Mouse (Mus musculus): ENCODE measurements around the gene Olfr92. TPM values are rescaled to one million over a fixed set of nuclear protein-coding genes. Genes with fewer than 3 reads are reported as not detected.

The Olfr92 gene
- not detected for polyA plus RNA-seq (2015; fragmentation: Illumina TruSeq; extraction: RNeasy Lipid Tissue Mini Kit (QIAGEN cat#74804); ENCODE audit: insufficient read depth, low replicate concordance)

DNA sequence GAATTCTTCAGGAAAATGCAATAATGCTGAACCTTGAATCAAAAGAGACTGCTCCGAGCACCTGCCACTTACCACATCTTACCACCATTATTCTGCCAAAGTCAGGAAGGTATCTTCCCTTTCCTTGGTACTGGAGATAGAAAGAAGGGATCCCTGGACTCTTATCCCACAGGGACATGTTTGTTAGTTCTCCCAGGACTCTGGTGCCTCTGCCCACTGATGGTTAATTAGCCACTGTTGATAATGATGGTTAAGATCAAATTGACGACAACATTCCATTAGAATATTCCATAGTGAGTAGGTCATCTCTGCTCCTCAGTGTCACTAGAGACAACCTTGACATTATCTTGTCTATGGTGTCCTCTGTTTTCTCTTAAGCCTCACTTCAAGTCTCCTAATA lies at the start of gene Olfr92:
Gene Olfr92, minus strand, starts transcription at position 101 of the 400 bp plus-strand sequence.

GRCm38 (mm10) chr17:37161394-37161793 lies 41.5 kb upstream of the Olfr92 start, which contains the start of gene Olfr93:
Gene Olfr93, minus strand, starts transcription at chr17:37161494.

GRCm38 (mm10) chr17:37098178-37098577 lies 21.7 kb downstream of the Olfr92 start, which contains the start of gene Olfr91:
Gene Olfr91, minus strand, starts transcription at chr17:37098278.

GRCm38 (mm10) chr17:37088399-37088798 lies 31.5 kb downstream of the Olfr92 start, which contains the start of gene Olfr90:
Gene Olfr90, minus strand, starts transcription at chr17:37088499.

Other genes starting within 250 kb of the Olfr92 start
- gene Trim40, start 230.0 kb downstream of the Olfr92 start, polyA plus RNA-seq (2015; fragmentation: Illumina TruSeq; extraction: RNeasy Lipid Tissue Mini Kit (QIAGEN cat#74804); ENCODE audit: insufficient read depth, low replicate concordance) = 0.21 TPM
- gene Trim31, start 222.0 kb downstream of the Olfr92 start, polyA plus RNA-seq (2015; fragmentation: Illumina TruSeq; extraction: RNeasy Lipid Tissue Mini Kit (QIAGEN cat#74804); ENCODE audit: insufficient read depth, low replicate concordance) = not detected
- gene Rnf39, start 177.2 kb downstream of the Olfr92 start, polyA plus RNA-seq (2015; fragmentation: Illumina TruSeq; extraction: RNeasy Lipid Tissue Mini Kit (QIAGEN cat#74804); ENCODE audit: insufficient read depth, low replicate concordance) = 0.47 TPM
- 80.6 TPM for gene Ppp1r11, start 168.3 kb downstream of the Olfr92 start, polyA plus RNA-seq (2015; fragmentation: Illumina TruSeq; extraction: RNeasy Lipid Tissue Mini Kit (QIAGEN cat#74804); ENCODE audit: insufficient read depth, low replicate concordance)
- 71.5 TPM for gene Znrd1, start 161.5 kb downstream of the Olfr92 start, polyA plus RNA-seq (2015; fragmentation: Illumina TruSeq; extraction: RNeasy Lipid Tissue Mini Kit (QIAGEN cat#74804); ENCODE audit: insufficient read depth, low replicate concordance)
- gene Znrd1as, start 161.5 kb downstream of the Olfr92 start, polyA plus RNA-seq (2015; fragmentation: Illumina TruSeq; extraction: RNeasy Lipid Tissue Mini Kit (QIAGEN cat#74804); ENCODE audit: insufficient read depth, low replicate concordance) = 12.9 TPM
- not detected for gene 2410137M14Rik, start 138.9 kb downstream of the Olfr92 start, polyA plus RNA-seq (2015; fragmentation: Illumina TruSeq; extraction: RNeasy Lipid Tissue Mini Kit (QIAGEN cat#74804); ENCODE audit: insufficient read depth, low replicate concordance)
- 0.87 TPM for gene H2-M5, start 130.6 kb downstream of the Olfr92 start, polyA plus RNA-seq (2015; fragmentation: Illumina TruSeq; extraction: RNeasy Lipid Tissue Mini Kit (QIAGEN cat#74804); ENCODE audit: insufficient read depth, low replicate concordance)
- 3.0 TPM for gene Zfp57, start 118.9 kb downstream of the Olfr92 start, polyA plus RNA-seq (2015; fragmentation: Illumina TruSeq; extraction: RNeasy Lipid Tissue Mini Kit (QIAGEN cat#74804); ENCODE audit: insufficient read depth, low replicate concordance)
- not detected for gene Mog, start 96.7 kb downstream of the Olfr92 start, polyA plus RNA-seq (2015; fragmentation: Illumina TruSeq; extraction: RNeasy Lipid Tissue Mini Kit (QIAGEN cat#74804); ENCODE audit: insufficient read depth, low replicate concordance)
- gene Gabbr1, start 74.1 kb downstream of the Olfr92 start, polyA plus RNA-seq (2015; fragmentation: Illumina TruSeq; extraction: RNeasy Lipid Tissue Mini Kit (QIAGEN cat#74804); ENCODE audit: insufficient read depth, low replicate concordance) = 60.3 TPM
- gene Olfr90, start 31.6 kb downstream of the Olfr92 start, polyA plus RNA-seq (2015; fragmentation: Illumina TruSeq; extraction: RNeasy Lipid Tissue Mini Kit (QIAGEN cat#74804); ENCODE audit: insufficient read depth, low replicate concordance) = not detected
- gene Olfr91, start 21.8 kb downstream of the Olfr92 start, polyA plus RNA-seq (2015; fragmentation: Illumina TruSeq; extraction: RNeasy Lipid Tissue Mini Kit (QIAGEN cat#74804); ENCODE audit: insufficient read depth, low replicate concordance) = not detected
- gene Olfr93, start 41.4 kb upstream of the Olfr92 start, polyA plus RNA-seq (2015; fragmentation: Illumina TruSeq; extraction: RNeasy Lipid Tissue Mini Kit (QIAGEN cat#74804); ENCODE audit: insufficient read depth, low replicate concordance) = not detected
- gene Ubd, start 73.8 kb upstream of the Olfr92 start, polyA plus RNA-seq (2015; fragmentation: Illumina TruSeq; extraction: RNeasy Lipid Tissue Mini Kit (QIAGEN cat#74804); ENCODE audit: insufficient read depth, low replicate concordance) = 32.4 TPM
- not detected for gene Olfr94, start 80.9 kb upstream of the Olfr92 start, polyA plus RNA-seq (2015; fragmentation: Illumina TruSeq; extraction: RNeasy Lipid Tissue Mini Kit (QIAGEN cat#74804); ENCODE audit: insufficient read depth, low replicate concordance)
- gene Olfr95, start 93.0 kb upstream of the Olfr92 start, polyA plus RNA-seq (2015; fragmentation: Illumina TruSeq; extraction: RNeasy Lipid Tissue Mini Kit (QIAGEN cat#74804); ENCODE audit: insufficient read depth, low replicate concordance) = not detected
- gene Olfr96, start 100.1 kb upstream of the Olfr92 start, polyA plus RNA-seq (2015; fragmentation: Illumina TruSeq; extraction: RNeasy Lipid Tissue Mini Kit (QIAGEN cat#74804); ENCODE audit: insufficient read depth, low replicate concordance) = not detected
- not detected for gene Olfr97, start 117.2 kb upstream of the Olfr92 start, polyA plus RNA-seq (2015; fragmentation: Illumina TruSeq; extraction: RNeasy Lipid Tissue Mini Kit (QIAGEN cat#74804); ENCODE audit: insufficient read depth, low replicate concordance)
- gene Olfr98, start 143.7 kb upstream of the Olfr92 start, polyA plus RNA-seq (2015; fragmentation: Illumina TruSeq; extraction: RNeasy Lipid Tissue Mini Kit (QIAGEN cat#74804); ENCODE audit: insufficient read depth, low replicate concordance) = not detected
- gene H2-M3, start 150.1 kb upstream of the Olfr92 start, polyA plus RNA-seq (2015; fragmentation: Illumina TruSeq; extraction: RNeasy Lipid Tissue Mini Kit (QIAGEN cat#74804); ENCODE audit: insufficient read depth, low replicate concordance) = 58.2 TPM
- gene Olfr99, start 163.4 kb upstream of the Olfr92 start, polyA plus RNA-seq (2015; fragmentation: Illumina TruSeq; extraction: RNeasy Lipid Tissue Mini Kit (QIAGEN cat#74804); ENCODE audit: insufficient read depth, low replicate concordance) = not detected
- not detected for gene Olfr101, start 184.2 kb upstream of the Olfr92 start, polyA plus RNA-seq (2015; fragmentation: Illumina TruSeq; extraction: RNeasy Lipid Tissue Mini Kit (QIAGEN cat#74804); ENCODE audit: insufficient read depth, low replicate concordance)
- not detected for gene Olfr102, start 197.0 kb upstream of the Olfr92 start, polyA plus RNA-seq (2015; fragmentation: Illumina TruSeq; extraction: RNeasy Lipid Tissue Mini Kit (QIAGEN cat#74804); ENCODE audit: insufficient read depth, low replicate concordance)
- not detected for gene Olfr103, start 219.6 kb upstream of the Olfr92 start, polyA plus RNA-seq (2015; fragmentation: Illumina TruSeq; extraction: RNeasy Lipid Tissue Mini Kit (QIAGEN cat#74804); ENCODE audit: insufficient read depth, low replicate concordance)
- gene Olfr104-ps, start 239.5 kb upstream of the Olfr92 start, polyA plus RNA-seq (2015; fragmentation: Illumina TruSeq; extraction: RNeasy Lipid Tissue Mini Kit (QIAGEN cat#74804); ENCODE audit: insufficient read depth, low replicate concordance) = not detected